Mouse (Mus musculus): Measurements from ENCODE around the gene Slc41a1. TPM values are rescaled to one million over a fixed set of nuclear protein-coding genes. Genes with fewer than 3 reads are reported as not detected.

The Slc41a1 gene
- total RNA-seq, 1 experiment from 2014 or later, result 11.2 TPM

DNA sequence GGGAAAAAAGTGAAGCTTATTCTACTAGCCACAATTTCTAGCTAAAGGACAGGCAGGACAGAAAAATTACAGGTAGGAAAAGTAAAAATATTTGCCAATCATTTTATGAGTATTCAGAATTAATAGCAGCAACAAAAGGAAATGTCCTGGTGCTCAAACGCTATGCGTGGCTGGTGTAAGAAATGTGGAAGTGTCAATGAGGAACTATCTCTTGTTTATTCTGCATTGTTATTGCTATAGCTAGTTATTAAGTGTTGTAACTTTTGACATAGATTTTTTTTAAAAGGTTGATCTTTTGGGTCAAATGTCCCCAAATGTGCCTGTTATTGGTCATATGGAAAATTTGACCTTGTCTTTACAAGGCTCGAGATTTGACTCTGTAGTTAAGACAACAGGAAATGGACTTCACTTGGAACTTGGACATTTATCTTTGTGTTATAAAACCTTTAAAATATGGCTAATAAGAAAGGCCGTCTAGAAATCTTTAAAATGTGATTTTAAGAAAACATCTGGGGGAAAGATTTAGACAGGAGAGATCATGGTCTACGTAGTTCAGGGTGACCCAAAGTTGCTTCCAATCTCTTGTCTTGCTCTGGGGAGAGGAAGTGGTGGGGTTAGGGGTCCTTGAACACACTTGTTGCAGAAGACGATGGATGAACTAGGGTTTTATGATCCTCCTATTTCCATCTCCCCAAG is 39.2 kb downstream of the Slc41a1 start:
- ATAC-seq (replicated peaks in 1 of 2; ENCODE audit: insufficient read depth in 1 of 2, low FRiP score in 2 of 2, low TSS enrichment in 1 of 2, low read depth in 1 of 2, poor library complexity in 2 of 2, severe bottlenecking in 2 of 2), result no peak

DNA sequence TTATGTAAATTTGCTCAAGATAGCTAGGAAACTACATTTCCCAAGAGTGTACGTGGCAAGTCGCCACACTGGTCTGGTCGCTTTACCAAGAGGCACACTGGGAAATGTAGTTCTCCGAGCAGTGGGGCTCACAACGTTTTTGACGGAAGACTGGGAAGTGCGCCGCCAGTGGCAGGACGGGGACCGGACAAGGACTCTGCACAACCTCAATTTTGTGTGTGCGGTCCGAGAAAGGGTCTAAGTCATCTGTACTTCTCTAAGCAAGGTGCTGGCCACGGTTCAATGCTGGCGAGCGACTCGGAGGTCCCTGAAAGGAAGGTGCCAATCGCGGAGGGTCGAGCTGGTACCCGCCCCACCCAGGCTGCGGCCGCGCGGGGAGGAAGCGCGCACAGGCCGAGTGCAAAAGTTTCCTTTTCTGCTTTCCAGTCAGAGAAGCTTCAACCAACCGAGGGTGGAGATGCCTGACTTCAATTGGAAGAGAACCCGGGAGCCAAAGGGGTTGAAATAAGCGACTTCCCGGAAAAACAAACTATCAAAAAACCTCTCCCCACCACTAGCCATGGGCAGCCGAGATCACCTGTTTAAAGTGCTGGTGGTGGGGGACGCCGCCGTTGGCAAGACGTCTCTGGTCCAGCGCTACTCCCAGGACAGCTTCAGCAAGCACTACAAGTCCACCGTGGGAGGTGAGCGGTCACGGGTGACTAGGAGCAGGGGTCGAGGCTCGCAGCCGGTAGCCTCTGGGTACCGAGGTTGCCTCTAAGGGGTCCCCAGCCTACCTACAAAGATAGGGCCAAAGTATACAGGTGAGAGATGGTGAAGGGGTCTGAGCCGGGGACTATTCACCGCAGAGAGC is 40.0 kb downstream of the Slc41a1 start, which contains the start of gene Rab29:
Gene Rab29, plus strand, starts transcription at position 132 of the 853 bp plus-strand sequence.
- ATAC-seq (replicated peaks in 1 of 2; ENCODE audit: insufficient read depth in 1 of 2, low FRiP score in 2 of 2, low TSS enrichment in 1 of 2, low read depth in 1 of 2, poor library complexity in 2 of 2, severe bottlenecking in 2 of 2), result peak; percentile 95 to 97

DNA sequence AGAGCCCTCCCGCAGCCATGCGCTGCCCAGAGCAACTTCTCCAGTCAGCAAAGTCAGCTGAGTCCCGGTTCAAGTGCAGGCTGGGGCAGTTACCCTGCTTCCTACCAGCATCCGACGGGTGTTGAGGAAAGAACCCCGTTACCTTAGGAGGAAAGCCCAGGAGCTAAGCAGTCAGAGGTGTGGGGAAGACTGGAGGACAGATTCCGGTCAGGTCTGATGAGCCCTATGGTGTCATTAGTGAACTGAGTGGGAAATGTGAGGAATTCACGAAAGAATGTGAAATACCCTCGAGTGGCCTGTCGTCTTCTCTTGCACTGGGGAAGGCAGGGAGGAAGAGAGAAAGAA is 40.6 kb downstream of the Slc41a1 start:
- peak in 1 of 2 experiments; percentile 30; a peak in 2 of 4 replicates for ATAC-seq (replicated peaks in 1 of 2; ENCODE audit: insufficient read depth in 1 of 2, low FRiP score in 2 of 2, low TSS enrichment in 1 of 2, low read depth in 1 of 2, poor library complexity in 2 of 2, severe bottlenecking in 2 of 2)

DNA sequence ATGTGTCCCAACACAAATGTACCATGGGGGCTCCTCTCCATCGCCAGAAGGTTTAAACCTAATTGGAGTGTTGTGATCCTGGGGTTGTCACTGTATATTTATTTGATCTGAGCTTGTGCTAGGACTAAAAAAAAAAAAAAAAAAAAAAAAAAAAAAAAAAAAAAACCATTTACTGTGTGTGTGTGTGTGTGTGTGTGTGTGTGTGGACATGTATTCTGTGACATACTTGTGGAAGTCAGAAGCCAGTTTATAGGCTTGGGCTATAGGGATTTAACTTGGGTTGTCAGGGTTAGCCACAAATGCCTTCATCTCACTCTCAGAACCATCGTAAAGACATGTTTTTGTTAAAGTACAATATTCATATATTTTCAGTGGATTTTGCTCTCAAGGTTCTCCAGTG is 42.3 kb downstream of the Slc41a1 start:
- no peak for ATAC-seq (replicated peaks in 1 of 2; ENCODE audit: insufficient read depth in 1 of 2, low FRiP score in 2 of 2, low TSS enrichment in 1 of 2, low read depth in 1 of 2, poor library complexity in 2 of 2, severe bottlenecking in 2 of 2)

DNA sequence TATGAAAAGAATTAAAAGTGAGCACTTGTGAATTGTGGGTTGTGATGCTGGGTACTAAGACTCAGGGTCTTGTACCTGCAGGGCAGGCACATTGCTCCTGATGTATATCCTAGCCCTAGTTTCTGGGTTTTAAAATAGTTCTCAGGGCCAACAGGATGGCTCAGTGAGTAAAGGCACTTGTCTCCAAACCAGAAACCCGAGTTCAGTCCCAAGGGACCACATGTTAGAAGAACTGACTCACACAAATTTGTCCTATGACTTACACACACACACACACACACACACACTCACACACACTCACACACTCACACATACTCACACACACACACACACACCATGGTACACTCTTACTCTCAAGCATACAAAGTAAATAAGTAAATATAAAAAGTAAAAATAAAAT is 45.6 kb downstream of the Slc41a1 start:
- ATAC-seq (replicated peaks in 1 of 2; ENCODE audit: insufficient read depth in 1 of 2, low FRiP score in 2 of 2, low TSS enrichment in 1 of 2, low read depth in 1 of 2, poor library complexity in 2 of 2, severe bottlenecking in 2 of 2), result no peak

DNA sequence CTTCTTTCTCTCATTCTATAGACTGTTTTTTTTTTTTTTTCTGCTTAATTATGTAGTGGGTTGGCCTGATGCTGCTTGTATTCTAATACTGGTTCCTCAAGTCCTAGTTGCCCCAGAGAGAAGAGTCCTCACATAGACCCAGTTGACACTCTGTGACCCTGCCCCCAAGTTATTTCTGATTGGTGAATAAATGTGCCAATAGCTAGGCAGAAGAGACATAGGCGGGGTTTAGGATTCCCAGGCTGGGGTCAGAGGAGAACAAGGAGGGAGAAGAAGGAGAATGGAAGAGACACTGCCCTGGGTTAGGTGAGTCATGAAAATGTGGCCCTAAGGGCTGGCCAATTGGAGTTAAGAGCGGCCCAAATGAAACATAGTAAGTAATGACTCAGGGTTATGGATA is 52.5 kb downstream of the Slc41a1 start:
- no peak for ATAC-seq (replicated peaks in 1 of 2; ENCODE audit: insufficient read depth in 1 of 2, low FRiP score in 2 of 2, low TSS enrichment in 1 of 2, low read depth in 1 of 2, poor library complexity in 2 of 2, severe bottlenecking in 2 of 2)

DNA sequence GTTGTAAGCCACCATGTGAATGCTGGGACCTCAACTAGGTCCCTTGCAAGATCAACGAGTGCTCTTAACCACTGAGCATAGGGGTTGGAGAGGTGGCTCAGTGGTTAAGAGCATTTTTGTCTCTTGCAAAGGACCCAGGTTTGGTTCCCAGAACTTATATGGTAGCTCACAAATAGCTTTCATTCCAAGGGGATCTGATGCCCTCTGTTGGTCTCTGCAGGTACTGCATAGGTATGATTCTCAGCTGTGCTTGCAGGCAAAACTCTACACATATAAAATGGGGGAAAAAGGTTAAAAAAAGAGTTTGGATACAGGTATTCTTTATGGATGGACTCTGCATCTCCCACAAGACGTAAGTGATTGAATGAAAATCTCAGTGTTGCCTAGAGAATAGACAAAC is 55.5 kb downstream of the Slc41a1 start:
- peak in 1 of 2 experiments; percentile 42; a peak in 1 of 4 replicates for ATAC-seq (replicated peaks in 1 of 2; ENCODE audit: insufficient read depth in 1 of 2, low FRiP score in 2 of 2, low TSS enrichment in 1 of 2, low read depth in 1 of 2, poor library complexity in 2 of 2, severe bottlenecking in 2 of 2)

DNA sequence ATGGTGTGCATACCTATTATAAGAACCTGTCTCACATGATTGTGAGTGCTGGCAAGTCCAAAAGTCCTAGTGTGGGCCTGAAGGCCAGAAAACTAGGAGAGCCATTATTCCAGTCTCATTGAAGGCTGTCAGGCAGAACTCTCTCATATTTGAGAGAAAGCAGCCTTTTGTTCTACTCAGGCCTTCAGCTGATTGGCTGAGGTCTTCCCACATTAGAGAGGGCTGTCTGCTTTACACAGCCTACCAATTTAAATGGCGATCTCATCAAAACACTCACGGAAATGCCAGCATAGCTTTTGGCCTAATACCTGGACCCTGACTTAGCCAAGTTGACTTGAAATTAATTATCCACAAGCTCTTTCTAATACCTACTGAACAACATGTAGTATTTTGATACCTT is 58.9 kb downstream of the Slc41a1 start:
- no peak for ATAC-seq (replicated peaks in 1 of 2; ENCODE audit: insufficient read depth in 1 of 2, low FRiP score in 2 of 2, low TSS enrichment in 1 of 2, low read depth in 1 of 2, poor library complexity in 2 of 2, severe bottlenecking in 2 of 2)

DNA sequence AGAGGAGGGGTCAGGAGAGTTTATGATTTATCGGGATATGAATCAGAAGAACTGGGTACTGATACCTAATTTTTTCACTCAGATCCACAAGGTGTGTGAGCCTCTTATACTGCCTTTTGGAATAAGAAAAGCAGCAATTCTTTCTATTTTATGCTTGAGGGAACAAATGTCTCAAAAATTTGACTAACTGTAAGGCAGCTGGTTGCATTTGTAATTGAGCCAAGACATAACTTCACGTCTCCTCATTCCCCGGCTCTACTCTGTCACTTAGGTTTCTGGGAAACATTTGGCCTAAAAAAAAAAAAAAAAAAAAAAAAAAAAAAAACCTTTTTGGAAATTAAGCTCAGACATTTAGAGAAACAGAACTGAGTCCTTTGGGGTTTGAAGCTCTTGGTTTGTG is 59.3 kb downstream of the Slc41a1 start:
- ATAC-seq (replicated peaks in 1 of 2; ENCODE audit: insufficient read depth in 1 of 2, low FRiP score in 2 of 2, low TSS enrichment in 1 of 2, low read depth in 1 of 2, poor library complexity in 2 of 2, severe bottlenecking in 2 of 2), result no peak

DNA sequence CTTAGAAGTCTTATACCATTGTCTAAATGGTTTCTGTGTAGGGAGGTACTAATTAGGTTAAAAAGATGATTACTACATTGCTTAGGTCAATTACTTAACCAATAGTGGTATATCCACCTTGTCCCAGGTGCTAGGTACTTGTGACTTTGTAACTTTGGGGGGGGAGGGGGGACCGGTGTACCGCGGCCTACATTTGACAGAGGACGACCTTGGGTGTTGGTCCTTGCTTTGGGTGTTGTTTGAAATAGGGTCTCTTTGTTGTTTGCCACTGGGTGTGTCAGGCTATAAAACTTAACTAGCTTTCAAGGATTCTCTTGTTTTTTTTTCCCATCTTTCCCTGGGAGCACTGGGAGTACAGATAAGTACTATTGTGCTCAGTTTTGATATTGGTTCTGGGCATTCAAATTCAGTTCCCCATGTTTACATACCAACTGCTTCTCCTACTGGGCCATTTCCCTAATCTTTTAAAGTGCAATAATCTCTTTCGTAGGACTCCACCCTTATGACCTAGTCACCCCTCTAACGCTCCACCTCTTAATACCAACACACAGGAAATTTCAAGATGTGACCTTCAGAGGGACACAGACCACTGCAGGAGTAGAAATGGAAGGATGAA is 62.9 kb downstream of the Slc41a1 start:
- ATAC-seq (replicated peaks in 1 of 2; ENCODE audit: insufficient read depth in 1 of 2, low FRiP score in 2 of 2, low TSS enrichment in 1 of 2, low read depth in 1 of 2, poor library complexity in 2 of 2, severe bottlenecking in 2 of 2), result no peak

DNA sequence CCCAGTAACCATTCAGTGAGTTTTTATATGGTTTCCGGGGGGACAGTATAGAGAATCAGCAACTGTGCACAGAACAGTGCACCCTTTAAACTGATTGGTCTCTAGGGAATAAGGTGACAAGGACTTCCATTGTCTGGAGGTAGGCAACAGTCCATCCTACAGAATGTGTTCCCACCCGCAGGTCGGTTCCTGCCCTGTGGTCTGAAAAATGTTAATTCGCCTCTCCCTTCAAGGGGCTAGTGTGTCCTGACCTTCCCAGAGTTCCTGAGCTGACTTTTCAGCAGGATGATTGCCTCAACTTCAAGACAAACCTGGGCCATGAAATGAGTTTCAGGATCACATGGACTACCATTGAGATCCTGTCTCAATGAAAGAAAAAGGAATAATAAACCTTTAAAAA is 64.1 kb downstream of the Slc41a1 start:
- ATAC-seq (replicated peaks in 1 of 2; ENCODE audit: insufficient read depth in 1 of 2, low FRiP score in 2 of 2, low TSS enrichment in 1 of 2, low read depth in 1 of 2, poor library complexity in 2 of 2, severe bottlenecking in 2 of 2), result no peak

Other genes with a start within 250 kb of the Slc41a1 start
- gene Avpr1b, start 228.3 kb upstream of the Slc41a1 start, total RNA-seq (2017), result not detected in 2 replicates
- gene Ctse, start 189.2 kb upstream of the Slc41a1 start, total RNA-seq (2017), result 13.3 and 40.3 TPM in 2 replicates
- 2.1 and 4.5 TPM in 2 replicates for gene Rab7b, start 138.8 kb upstream of the Slc41a1 start, total RNA-seq (2017)
- not detected in 2 replicates for gene Slc26a9, start 83.5 kb upstream of the Slc41a1 start, total RNA-seq (2017)
- gene Pm20d1, start 30.1 kb upstream of the Slc41a1 start, total RNA-seq (2017), result not detected in 2 replicates
- 16.1 and 28.8 TPM in 2 replicates for gene Rab29, start 39.7 kb downstream of the Slc41a1 start, total RNA-seq (2017)
- 255 and 303 TPM in 2 replicates for gene Nucks1, start 83.0 kb downstream of the Slc41a1 start, total RNA-seq (2017)
- gene Slc45a3, start 135.5 kb downstream of the Slc41a1 start, total RNA-seq (2017), result 0.35 and 0.88 TPM in 2 replicates
- 118 and 147 TPM in 2 replicates for gene Elk4, start 180.1 kb downstream of the Slc41a1 start, total RNA-seq (2017)
- gene Mfsd4a, start 240.6 kb downstream of the Slc41a1 start, total RNA-seq (2017), result 0.79 and 2.9 TPM in 2 replicates